In genomic region chr10:61080227-61080930, GRCm38 (mm10) we compare ENCODE assay signal across 8 mouse cellular contexts. TPM values are rescaled to one million over a fixed set of nuclear protein-coding genes. Genes with fewer than 3 reads are reported as not detected.
DNase-seq lines count a peak whose midpoint lies in the region; ATAC-seq lines count a peak whose summit lies in the region.

No protein-coding gene starts in this region.

- no peaks in the 10 kb centered on the region for H3K36me3 ChIP-seq in hindbrain, embryonic 13.5 days

- no peaks in the 10 kb centered on the region for H3K27me3 ChIP-seq in hindbrain, embryonic 13.5 days

- peak overlapping the region; percentile 41 for H3K4me2 ChIP-seq in hindbrain, embryonic 13.5 days

- 42% methylated on average over 13 of the region's 14 CpGs for WGBS in hindbrain, embryonic 13.5 days

- H3K27ac ChIP-seq in hindbrain, embryonic 13.5 days, result peak overlapping the region; percentile 80

- no peak overlapping the region for H3K4me3 ChIP-seq in hindbrain, embryonic 13.5 days

- H3K9ac ChIP-seq in hindbrain, embryonic 13.5 days, result 0 out of 2 replicates have a peak overlapping the region, but pooled peaks have one; percentile 14

- peak; percentile 51 for DNase-seq in cerebellum, adult 9-11 months
- DNase-seq in c-Kit-positive CD71-negative TER-119-negative erythroid progenitor cells, embryonic 14.5 days (ENCODE audit: low read depth), result peak; percentile 24
- peak; percentile 45 to 46 for DNase-seq in frontal cortex, adult 2 months (ENCODE audit: extremely low spot score in 1 of 2, low spot score in 1 of 2)
- peak; percentile 36 to 65 for DNase-seq in layer of hippocampus, postnatal 10 days (ENCODE audit: low spot score in 2 of 2)
- peak; percentile 78 for DNase-seq in lung, postnatal 25 days (ENCODE audit: low spot score)
- peak; percentile 22 for DNase-seq in right cerebral cortex, postnatal 14 days

- H3K9me3 ChIP-seq in hindbrain, embryonic 13.5 days, result no peaks in the 10 kb centered on the region

- no peak for ATAC-seq in cerebellum, adult (ENCODE audit: insufficient number of reproducible peaks, low FRiP score, low TSS enrichment)
- ATAC-seq in hindbrain, embryonic 13.5 days (ENCODE audit: low FRiP score), result peak; percentile 96

- peaks cover 9% of the 10 kb centered on the region for H3K4me1 ChIP-seq in hindbrain, embryonic 13.5 days (replicated peaks)

RNA-seq across cellular contexts. Expression of gene Pcbd1, which starts 8.8 kb away (rescaled TPM):
- polyA plus RNA-seq in frontal cortex, adult 2 months (2012; rRNA removed), result 15.0 and 16.0 TPM in 2 replicates
- 28.8 and 31.5 TPM in 2 replicates for polyA plus RNA-seq in hindbrain, embryonic 13.5 days (2015; fragmentation: Nextera tagmentation; extraction: Ambion mirVana)
- total RNA-seq in layer of hippocampus, postnatal 10 days (2021), result 10 to 100 TPM; 13.3 to 17.9 TPM

Comparison
In these comparisons a context has a peak if more than half of its experiments do, and no peak if none do; other contexts are left out.
1. DNase-seq: peak in every context shown above with its lines; median percentile 78 in lung, postnatal 25 days; 51 in cerebellum, adult 9-11 months; 50 in layer of hippocampus, postnatal 10 days; 46 in frontal cortex, adult 2 months; 24 in c-Kit-positive CD71-negative TER-119-negative erythroid progenitor cells, embryonic 14.5 days; 22 in right cerebral cortex, postnatal 14 days.